Mouse (Mus musculus): ENCODE measurements around the gene Taf4. TPM values are rescaled to one million over a fixed set of nuclear protein-coding genes. Genes with fewer than 3 reads are reported as not detected.

Taf4 gene
- polyA plus RNA-seq (2014; fragmentation: Nextera tagmentation; extraction: Ambion mirVana), result 3.3 and 3.4 TPM in 2 replicates

- Histone ChIP-seq H3K36me3 (ENCODE audit: control insufficient read depth, insufficient read depth, low read length) (no peaks in the 10 kb centered on the region), H3K9me3 (ENCODE audit: control insufficient read depth, low read length) (no peaks in the 10 kb centered on the region), H3K27ac (replicated peaks in 1 of 2; ENCODE audit: control insufficient read depth in 1 of 2, insufficient read depth in 1 of 2, low read depth in 2 of 2, low read length in 2 of 2) (peak within 1 kb of the TSS; percentile 91 to 94), H3K4me2 (ENCODE audit: low read length) (peak within 1 kb of the TSS; percentile 99), H3K4me3 (ENCODE audit: control insufficient read depth in 1 of 2, insufficient read depth in 1 of 2, low read depth in 1 of 2, low read length in 2 of 2) (peak within 1 kb of the TSS; percentile 82 to 87), H3K4me1 (ENCODE audit: control insufficient read depth in 2 of 2, insufficient read depth in 2 of 2, low read length in 2 of 2) (peaks cover 26 to 55% of the 10 kb centered on the region in 2 experiments), H3K27me3 (ENCODE audit: control insufficient read depth, insufficient read depth, low read length) (no peaks in the 10 kb centered on the region), H3K9ac (ENCODE audit: low read length) (peak within 1 kb of the TSS; percentile 97)
- peak; percentile 90 for ATAC-seq (ENCODE audit: insufficient number of reproducible peaks, insufficient read depth, low FRiP score, low read depth)
- under 1% methylated on average over 71 of the region's 84 CpGs for WGBS
Measured at GRCm38 (mm10) chr2:179976628-179977343, at the start of gene Taf4. Gene Taf4, minus strand, starts transcription at chr2:179976646.

GRCm38 (mm10) chr2:180025861-180026200 lies 49.4 kb upstream of the Taf4 start:
- Histone ChIP-seq H3K36me3 (ENCODE audit: control insufficient read depth, insufficient read depth, low read length) (peaks cover 38% of the 10 kb centered on the region), H3K4me3 (ENCODE audit: control insufficient read depth in 1 of 2, insufficient read depth in 1 of 2, low read depth in 1 of 2, low read length in 2 of 2) (peak overlapping the region; percentile 88 to 96), H3K9ac (ENCODE audit: low read length) (peak overlapping the region; percentile 96), H3K9me3 (ENCODE audit: control insufficient read depth, low read length) (no peaks in the 10 kb centered on the region), H3K27ac (replicated peaks in 1 of 2; ENCODE audit: control insufficient read depth in 1 of 2, insufficient read depth in 1 of 2, low read depth in 2 of 2, low read length in 2 of 2) (no peak overlapping the region), H3K4me1 (ENCODE audit: control insufficient read depth in 2 of 2, insufficient read depth in 2 of 2, low read length in 2 of 2) (peaks cover 29 to 47% of the 10 kb centered on the region in 2 experiments), H3K4me2 (ENCODE audit: low read length) (peak overlapping the region; percentile 91), H3K27me3 (ENCODE audit: control insufficient read depth, insufficient read depth, low read length) (0 out of 2 replicates have a peak, but pooled peaks cover 4% of the 10 kb centered on the region)
- 11% methylated on average over 6 of the region's 6 CpGs for WGBS
- no peak for ATAC-seq (ENCODE audit: insufficient number of reproducible peaks, insufficient read depth, low FRiP score, low read depth)

- under 1% methylated on average over 73 of the region's 84 CpGs for WGBS
- H3K9ac ChIP-seq (ENCODE audit: low read length), result peak overlapping the region; percentile 96
- H3K4me1 ChIP-seq (ENCODE audit: control insufficient read depth in 2 of 2, insufficient read depth in 2 of 2, low read length in 2 of 2), result peaks cover 29 to 47% of the 10 kb centered on the region in 2 experiments
- peak overlapping the region; percentile 88 to 96 for H3K4me3 ChIP-seq (ENCODE audit: control insufficient read depth in 1 of 2, insufficient read depth in 1 of 2, low read depth in 1 of 2, low read length in 2 of 2)
- peak overlapping the region; percentile 91 for H3K4me2 ChIP-seq (ENCODE audit: low read length)
- peak overlapping the region; percentile 74 to 92 for H3K27ac ChIP-seq (replicated peaks in 1 of 2; ENCODE audit: control insufficient read depth in 1 of 2, insufficient read depth in 1 of 2, low read depth in 2 of 2, low read length in 2 of 2)
- H3K27me3 ChIP-seq (ENCODE audit: control insufficient read depth, insufficient read depth, low read length), result peaks cover 7% of the 10 kb centered on the region; the same call in 1 of the 2 replicates
- peak; percentile 3; the same call in 1 of the 2 replicates for ATAC-seq (ENCODE audit: insufficient number of reproducible peaks, insufficient read depth, low FRiP score, low read depth)
- peaks cover 32% of the 10 kb centered on the region for H3K36me3 ChIP-seq (ENCODE audit: control insufficient read depth, insufficient read depth, low read length)
- no peaks in the 10 kb centered on the region for H3K9me3 ChIP-seq (ENCODE audit: control insufficient read depth, low read length)
Measured at GRCm38 (mm10) chr2:180025135-180025860, 48.9 kb upstream of the Taf4 start.

- peaks cover 10% of the 10 kb centered on the region; the same call in 1 of the 2 replicates for H3K27me3 ChIP-seq (ENCODE audit: control insufficient read depth, insufficient read depth, low read length)
- peak; percentile 95 for ATAC-seq (ENCODE audit: insufficient number of reproducible peaks, insufficient read depth, low FRiP score, low read depth)
- peak within 1 kb of the TSS; percentile 74 to 92 for H3K27ac ChIP-seq (replicated peaks in 1 of 2; ENCODE audit: control insufficient read depth in 1 of 2, insufficient read depth in 1 of 2, low read depth in 2 of 2, low read length in 2 of 2)
- no peaks in the 10 kb centered on the region for H3K9me3 ChIP-seq (ENCODE audit: control insufficient read depth, low read length)
- WGBS, result under 1% methylated on average over 65 of the region's 80 CpGs
- peak within 1 kb of the TSS; percentile 96 for H3K9ac ChIP-seq (ENCODE audit: low read length)
- peaks cover 29 to 47% of the 10 kb centered on the region in 2 experiments for H3K4me1 ChIP-seq (ENCODE audit: control insufficient read depth in 2 of 2, insufficient read depth in 2 of 2, low read length in 2 of 2)
- peak within 1 kb of the TSS; percentile 92 to 96 for H3K4me3 ChIP-seq (ENCODE audit: control insufficient read depth in 1 of 2, insufficient read depth in 1 of 2, low read depth in 1 of 2, low read length in 2 of 2)
- peaks cover 25% of the 10 kb centered on the region for H3K36me3 ChIP-seq (ENCODE audit: control insufficient read depth, insufficient read depth, low read length)
- peak within 1 kb of the TSS; percentile 91 for H3K4me2 ChIP-seq (ENCODE audit: low read length)
Measured at GRCm38 (mm10) chr2:180024401-180025098, 48.1 kb upstream of the Taf4 start, which contains the start of gene Lsm14b. Gene Lsm14b, plus strand, starts transcription at chr2:180024987.

- H3K4me1 ChIP-seq (ENCODE audit: control insufficient read depth in 2 of 2, insufficient read depth in 2 of 2, low read length in 2 of 2), result peaks cover 22 to 35% of the 10 kb centered on the region in 2 experiments
- H3K36me3 ChIP-seq (ENCODE audit: control insufficient read depth, insufficient read depth, low read length), result peaks cover 7% of the 10 kb centered on the region; the same call in 1 of the 2 replicates
- WGBS, result 58% methylated on average over 6 of the region's 6 CpGs
- no peak overlapping the region for H3K4me2 ChIP-seq (ENCODE audit: low read length)
- H3K4me3 ChIP-seq (ENCODE audit: control insufficient read depth in 1 of 2, insufficient read depth in 1 of 2, low read depth in 1 of 2, low read length in 2 of 2), result no peak overlapping the region
- H3K9ac ChIP-seq (ENCODE audit: low read length), result no peak overlapping the region
- no peak overlapping the region for H3K27ac ChIP-seq (replicated peaks in 1 of 2; ENCODE audit: control insufficient read depth in 1 of 2, insufficient read depth in 1 of 2, low read depth in 2 of 2, low read length in 2 of 2)
- ATAC-seq (ENCODE audit: insufficient number of reproducible peaks, insufficient read depth, low FRiP score, low read depth), result no peak
- H3K27me3 ChIP-seq (ENCODE audit: control insufficient read depth, insufficient read depth, low read length), result peaks cover 10% of the 10 kb centered on the region; the same call in 1 of the 2 replicates
- no peaks in the 10 kb centered on the region for H3K9me3 ChIP-seq (ENCODE audit: control insufficient read depth, low read length)
Measured at GRCm38 (mm10) chr2:180022751-180023150, 46.3 kb upstream of the Taf4 start.

GRCm38 (mm10) chr2:180020919-180021318 lies 44.5 kb upstream of the Taf4 start:
- no peak for ATAC-seq (ENCODE audit: insufficient number of reproducible peaks, insufficient read depth, low FRiP score, low read depth)
- Histone ChIP-seq H3K36me3 (ENCODE audit: control insufficient read depth, insufficient read depth, low read length) (no peaks in the 10 kb centered on the region), H3K27me3 (ENCODE audit: control insufficient read depth, insufficient read depth, low read length) (peaks cover 10% of the 10 kb centered on the region; the same call in 1 of the 2 replicates), H3K4me1 (ENCODE audit: control insufficient read depth in 2 of 2, insufficient read depth in 2 of 2, low read length in 2 of 2) (peaks cover 6 to 17% of the 10 kb centered on the region in 2 experiments), H3K4me2 (ENCODE audit: low read length) (no peak overlapping the region), H3K4me3 (ENCODE audit: control insufficient read depth in 1 of 2, insufficient read depth in 1 of 2, low read depth in 1 of 2, low read length in 2 of 2) (no peak overlapping the region), H3K27ac (replicated peaks in 1 of 2; ENCODE audit: control insufficient read depth in 1 of 2, insufficient read depth in 1 of 2, low read depth in 2 of 2, low read length in 2 of 2) (no peak overlapping the region), H3K9me3 (ENCODE audit: control insufficient read depth, low read length) (no peaks in the 10 kb centered on the region), H3K9ac (ENCODE audit: low read length) (no peak overlapping the region)
- 72% methylated on average over 8 of the region's 8 CpGs for WGBS

- Histone ChIP-seq H3K9ac (ENCODE audit: low read length) (no peak overlapping the region), H3K27me3 (ENCODE audit: control insufficient read depth, insufficient read depth, low read length) (peaks cover 10% of the 10 kb centered on the region; the same call in 1 of the 2 replicates), H3K9me3 (ENCODE audit: control insufficient read depth, low read length) (no peaks in the 10 kb centered on the region), H3K27ac (replicated peaks in 1 of 2; ENCODE audit: control insufficient read depth in 1 of 2, insufficient read depth in 1 of 2, low read depth in 2 of 2, low read length in 2 of 2) (no peak overlapping the region), H3K4me1 (ENCODE audit: control insufficient read depth in 2 of 2, insufficient read depth in 2 of 2, low read length in 2 of 2) (peaks cover 3 to 14% of the 10 kb centered on the region in 2 experiments), H3K36me3 (ENCODE audit: control insufficient read depth, insufficient read depth, low read length) (no peaks in the 10 kb centered on the region), H3K4me3 (ENCODE audit: control insufficient read depth in 1 of 2, insufficient read depth in 1 of 2, low read depth in 1 of 2, low read length in 2 of 2) (no peak overlapping the region), H3K4me2 (ENCODE audit: low read length) (no peak overlapping the region)
- no peak for ATAC-seq (ENCODE audit: insufficient number of reproducible peaks, insufficient read depth, low FRiP score, low read depth)
- 58% methylated on average over 7 of the region's 7 CpGs for WGBS
Measured at GRCm38 (mm10) chr2:180020091-180020661, 43.7 kb upstream of the Taf4 start.

Data from heart, embryonic 14.5 days (tissue).